Mouse (Mus musculus): Measurements from ENCODE around the gene 2310033P09Rik. TPM values are rescaled to one million over a fixed set of nuclear protein-coding genes. Genes with fewer than 3 reads are reported as not detected.

2310033P09Rik gene
- polyA plus RNA-seq, 1 experiment from 2014 or later = 40.2 TPM

DNA sequence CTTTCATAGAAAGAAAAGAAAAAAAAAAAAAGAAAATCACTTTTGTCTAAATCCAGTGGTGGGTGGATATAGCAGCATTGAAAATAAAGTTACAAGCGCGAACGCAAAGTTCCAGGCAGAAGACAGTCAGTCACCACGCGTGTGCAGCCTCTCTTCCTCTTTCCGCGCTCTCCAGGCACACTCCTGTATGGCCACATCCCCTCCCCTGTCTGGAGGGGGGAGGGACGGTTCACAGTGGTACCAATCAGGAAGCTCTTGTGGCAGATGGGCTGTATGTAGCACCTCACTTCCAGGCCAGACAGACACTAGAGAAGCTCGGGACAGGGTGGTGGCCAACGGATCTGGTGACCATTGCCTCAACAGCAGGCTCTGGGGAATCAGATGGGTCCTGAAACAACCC is 40.0 kb downstream of the 2310033P09Rik start:
- Histone ChIP-seq H3K27ac (no peak overlapping the region), H3K36me3 (no peaks in the 10 kb centered on the region), H3K4me1 (0 out of 2 replicates have a peak, but pooled peaks cover 6% of the 10 kb centered on the region), H3K27me3 (ENCODE audit: low read depth, poor library complexity, severe bottlenecking) (peaks cover 52% of the 10 kb centered on the region), H3K9me3 (replicated peaks) (no peaks in the 10 kb centered on the region), H3K4me3 (no peak overlapping the region)
- DNase-seq (ENCODE audit: low spot score) = no peak
- WGBS = 65% methylated on average over 10 of the region's 10 CpGs

DNA sequence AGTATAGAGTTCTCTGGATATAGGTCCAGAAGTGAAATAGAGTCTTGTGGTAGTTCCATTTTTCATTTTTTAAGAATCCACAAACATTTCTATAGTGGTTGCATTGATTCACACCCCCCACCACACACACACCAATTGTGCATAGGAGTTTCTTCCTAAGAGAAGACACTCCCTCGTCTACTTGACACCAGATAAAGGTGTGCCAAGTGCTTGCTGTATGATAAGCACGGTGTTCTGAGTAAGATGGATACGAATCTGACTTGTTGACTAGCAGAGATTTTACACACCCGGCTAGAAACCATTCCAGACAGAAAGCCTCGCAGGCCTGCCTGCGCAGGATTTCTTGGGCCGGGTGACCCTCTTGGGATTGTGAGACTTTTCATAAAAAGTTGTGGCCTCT is 51.5 kb downstream of the 2310033P09Rik start:
- Histone ChIP-seq H3K4me3 (no peak overlapping the region), H3K27me3 (ENCODE audit: low read depth, poor library complexity, severe bottlenecking) (peaks cover 53% of the 10 kb centered on the region), H3K4me1 (peaks cover 13% of the 10 kb centered on the region), H3K9me3 (replicated peaks) (no peaks in the 10 kb centered on the region), H3K27ac (no peak overlapping the region), H3K36me3 (no peaks in the 10 kb centered on the region)
- 89% methylated on average over 7 of the region's 7 CpGs for WGBS
- no peak for DNase-seq (ENCODE audit: low spot score)

Other genes with a start within 250 kb of the 2310033P09Rik start
- gene Trim11, start 230.2 kb upstream of the 2310033P09Rik start, polyA plus RNA-seq (2016; fragmentation: Nextera tagmentation; extraction: Ambion mirVana) = 17.8 and 20.7 TPM in 2 replicates
- gene Obscn, start 71.9 kb upstream of the 2310033P09Rik start, polyA plus RNA-seq (2016; fragmentation: Nextera tagmentation; extraction: Ambion mirVana) = 0.11 and 0.13 TPM in 2 replicates
- gene Iba57, start 44.6 kb upstream of the 2310033P09Rik start, polyA plus RNA-seq (2016; fragmentation: Nextera tagmentation; extraction: Ambion mirVana) = 3.3 and 4.5 TPM in 2 replicates
- 0.23 TPM in 1 of 2 replicates, not detected in the other for gene Gjc2, start 25.1 kb upstream of the 2310033P09Rik start, polyA plus RNA-seq (2016; fragmentation: Nextera tagmentation; extraction: Ambion mirVana)
- gene Guk1, start 16.1 kb upstream of the 2310033P09Rik start, polyA plus RNA-seq (2016; fragmentation: Nextera tagmentation; extraction: Ambion mirVana) = 145 and 155 TPM in 2 replicates
- gene Mrpl55, start 5.8 kb upstream of the 2310033P09Rik start, polyA plus RNA-seq (2016; fragmentation: Nextera tagmentation; extraction: Ambion mirVana) = 123 and 131 TPM in 2 replicates
- gene Arf1, start 19.9 kb downstream of the 2310033P09Rik start, polyA plus RNA-seq (2016; fragmentation: Nextera tagmentation; extraction: Ambion mirVana) = 648 and 692 TPM in 2 replicates
- gene Wnt3a, start 82.4 kb downstream of the 2310033P09Rik start, polyA plus RNA-seq (2016; fragmentation: Nextera tagmentation; extraction: Ambion mirVana) = 0.14 and 0.53 TPM in 2 replicates
- gene Wnt9a, start 98.6 kb downstream of the 2310033P09Rik start, polyA plus RNA-seq (2016; fragmentation: Nextera tagmentation; extraction: Ambion mirVana) = 1.2 and 1.8 TPM in 2 replicates
- not detected in 2 replicates for gene Prss38, start 167.3 kb downstream of the 2310033P09Rik start, polyA plus RNA-seq (2016; fragmentation: Nextera tagmentation; extraction: Ambion mirVana)
- gene Jmjd4, start 241.7 kb downstream of the 2310033P09Rik start, polyA plus RNA-seq (2016; fragmentation: Nextera tagmentation; extraction: Ambion mirVana) = 16.8 and 21.8 TPM in 2 replicates
- 106 and 122 TPM in 2 replicates for gene Snap47, start 242.9 kb downstream of the 2310033P09Rik start, polyA plus RNA-seq (2016; fragmentation: Nextera tagmentation; extraction: Ambion mirVana)

Data from limb, embryonic 10.5 days (tissue).